Mouse (Mus musculus) forebrain, embryonic 15.5 days (tissue): ENCODE data around the gene Cyp4a14. TPM values are rescaled to one million over a fixed set of nuclear protein-coding genes. Genes with fewer than 3 reads are reported as not detected.
"Not testable (repeated sequence)": the region's sequence is repeated elsewhere in the genome, so short reads cannot be mapped to it uniquely, and the experiment has no call there.

Source experiments
- ATAC-seq: fragments of 200-750 bp; cut with Nextera tagmentation; replicated peaks from 2 replicates; pipeline ENCODE4 v1.8.0; 2017; ENCODE audit warnings: mild to moderate bottlenecking, moderate TSS enrichment, moderate library complexity
- H3K27ac ChIP-seq: fragments of 300-500 bp; sonication (generic); replicated peaks from 2 replicates; pipeline ENCODE4 v1.5.1; 2015; ENCODE audit warnings: mild to moderate bottlenecking, inconsistent platforms
- H3K27me3 ChIP-seq: fragments of 300-500 bp; sonication (generic); 2 replicates; pipeline ENCODE4 v1.6.1; 2015; ENCODE audit warnings: inconsistent platforms
- H3K36me3 ChIP-seq: fragments of 300-500 bp; sonication (generic); 2 replicates; pipeline ENCODE4 v1.6.1; 2015; ENCODE audit warnings: mild to moderate bottlenecking, inconsistent platforms
- H3K4me1 ChIP-seq: fragments of 300-500 bp; sonication (generic); 2 replicates; pipeline ENCODE4 v1.6.1; 2015; ENCODE audit warnings: inconsistent platforms
- H3K4me2 ChIP-seq: fragments of 300-500 bp; sonication (generic); replicated peaks from 2 replicates; pipeline ENCODE4 v1.6.1; 2015; ENCODE audit warnings: mild to moderate bottlenecking, inconsistent platforms
- H3K4me3 ChIP-seq: fragments of 300-500 bp; sonication (generic); 2 replicates; pipeline ENCODE4 v1.5.1; 2015; ENCODE audit warnings: mild to moderate bottlenecking, inconsistent platforms
- H3K9ac ChIP-seq: fragments of 300-500 bp; sonication (generic); replicated peaks from 2 replicates; pipeline ENCODE4 v1.6.1; 2015; ENCODE audit warnings: mild to moderate bottlenecking, inconsistent platforms
- H3K9me3 ChIP-seq: fragments of 300-500 bp; sonication (generic); 2 replicates; pipeline ENCODE4 v1.6.1; 2016; ENCODE audit warnings: inconsistent platforms
- WGBS: fragments of 180-500 bp; shearing (Covaris S2); methylation state at CpG from one replicate; pipeline ENCODE4 v1.1.7; 2015; ENCODE audit warnings: mixed read lengths; 5-methylcytosine and 5-hydroxymethylcytosine counted together
- polyA plus RNA-seq: library from polyadenylated mRNA; unstranded; fragments of >200 nt; fragmentation: Nextera tagmentation; extraction: Ambion mirVana; gene quantifications from 2 replicates; pipeline ENCODE4 v1.2.1, GENCODE M21; 2015

The Cyp4a14 gene
- not detected in 2 replicates for polyA plus RNA-seq

- Histone ChIP-seq H3K9me3 (no peaks in the 10 kb centered on the region), H3K4me3 (no peak within 1 kb of the TSS), H3K4me1 (no peaks in the 10 kb centered on the region), H3K9ac (no peak within 1 kb of the TSS), H3K4me2 (no peak within 1 kb of the TSS), H3K27me3 (no peaks in the 10 kb centered on the region), H3K36me3 (no peaks in the 10 kb centered on the region), H3K27ac (no peak within 1 kb of the TSS)
- no peak for ATAC-seq
- WGBS, result 88% methylated on average over 1 of the region's 1 CpGs
Measured at GRCm38 (mm10) chr4:115496001-115496400, at the start of gene Cyp4a14. TSS of gene Cyp4a14 (minus strand) at chr4:115496142.

DNA sequence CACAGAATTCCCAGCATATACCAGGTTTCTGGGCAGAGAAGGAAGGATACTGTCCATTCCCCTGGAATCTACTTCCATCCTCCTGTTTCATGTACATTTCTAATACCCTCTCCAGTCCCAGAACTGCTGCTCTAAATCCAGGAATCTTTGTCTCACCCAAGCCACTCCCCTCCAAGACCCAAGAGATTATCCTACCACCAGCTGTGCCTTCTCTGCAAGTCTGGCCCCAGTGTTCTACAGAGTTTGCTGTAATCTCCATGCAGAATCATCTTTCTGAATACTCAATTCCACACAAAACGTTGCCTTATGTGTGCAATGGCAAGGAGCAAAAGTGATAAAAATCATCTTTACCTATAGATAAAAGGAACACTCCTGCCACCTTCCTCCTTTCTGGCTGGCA, 49.2 kb upstream of the Cyp4a14 start:
- Histone ChIP-seq H3K9ac (no peak overlapping the region), H3K4me2 (no peak overlapping the region), H3K27ac (no peak overlapping the region), H3K36me3 (no peaks in the 10 kb centered on the region), H3K27me3 (no peaks in the 10 kb centered on the region), H3K4me3 (no peak overlapping the region), H3K9me3 (no peaks in the 10 kb centered on the region), H3K4me1 (no peaks in the 10 kb centered on the region)
- WGBS, result 33% methylated on average over 1 of the region's 1 CpGs
- ATAC-seq, result no peak

DNA sequence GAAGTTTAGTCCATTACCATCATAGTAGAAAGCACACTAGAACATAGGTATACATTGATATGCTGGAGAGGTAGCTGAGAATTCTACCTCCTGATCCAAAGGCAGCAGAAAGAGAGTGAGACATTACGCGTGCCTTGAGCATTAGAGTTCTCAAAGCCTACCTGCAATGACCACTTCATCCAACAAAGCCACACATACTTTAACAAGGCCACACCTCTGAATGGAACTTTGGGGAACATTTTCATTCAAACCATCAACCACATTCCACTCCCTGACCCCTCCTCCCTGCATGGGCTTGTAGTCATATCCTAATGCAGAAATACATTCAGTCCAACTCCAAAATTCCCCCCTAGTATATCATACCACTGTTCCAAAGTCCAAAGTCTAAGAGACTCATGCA, 25.8 kb upstream of the Cyp4a14 start:
- Histone ChIP-seq H3K9ac (no peak overlapping the region), H3K36me3 (no peaks in the 10 kb centered on the region), H3K4me2 (no peak overlapping the region), H3K4me3 (no peak overlapping the region), H3K27ac (no peak overlapping the region), H3K4me1 (no peaks in the 10 kb centered on the region), H3K9me3 (no peaks in the 10 kb centered on the region), H3K27me3 (no peaks in the 10 kb centered on the region)
- 100% methylated on average over 2 of the region's 2 CpGs for WGBS
- ATAC-seq, result no peak

- ATAC-seq, result no peak
- no peaks in the 10 kb centered on the region for H3K4me1 ChIP-seq
- H3K27ac ChIP-seq, result no peak overlapping the region
- H3K9ac ChIP-seq, result no peak overlapping the region
- no peaks in the 10 kb centered on the region for H3K36me3 ChIP-seq
- no peak overlapping the region for H3K4me2 ChIP-seq
- H3K27me3 ChIP-seq, result no peaks in the 10 kb centered on the region
- H3K9me3 ChIP-seq, result no peaks in the 10 kb centered on the region
- 81% methylated on average over 4 of the region's 4 CpGs for WGBS
- no peak overlapping the region for H3K4me3 ChIP-seq
Measured at GRCm38 (mm10) chr4:115519444-115519843, 23.5 kb upstream of the Cyp4a14 start.

GRCm38 (mm10) chr4:115518000-115518399, 22.1 kb upstream of the Cyp4a14 start, which contains the start of gene Cyp4a10:
TSS of gene Cyp4a10 (plus strand) at chr4:115518264.
- not testable (repeated sequence) for H3K36me3 ChIP-seq, H3K27ac ChIP-seq, H3K9me3 ChIP-seq, H3K4me2 ChIP-seq, H3K27me3 ChIP-seq, H3K9ac ChIP-seq, H3K4me3 ChIP-seq, H3K4me1 ChIP-seq, ATAC-seq
- 90% methylated on average over 5 of the region's 5 CpGs for WGBS

- not testable (repeated sequence) for H3K4me2 ChIP-seq, H3K27me3 ChIP-seq, H3K27ac ChIP-seq, H3K9ac ChIP-seq, ATAC-seq, H3K4me1 ChIP-seq, H3K9me3 ChIP-seq, H3K4me3 ChIP-seq, H3K36me3 ChIP-seq
Measured at GRCm38 (mm10) chr4:115513964-115514363, 18.0 kb upstream of the Cyp4a14 start.

DNA sequence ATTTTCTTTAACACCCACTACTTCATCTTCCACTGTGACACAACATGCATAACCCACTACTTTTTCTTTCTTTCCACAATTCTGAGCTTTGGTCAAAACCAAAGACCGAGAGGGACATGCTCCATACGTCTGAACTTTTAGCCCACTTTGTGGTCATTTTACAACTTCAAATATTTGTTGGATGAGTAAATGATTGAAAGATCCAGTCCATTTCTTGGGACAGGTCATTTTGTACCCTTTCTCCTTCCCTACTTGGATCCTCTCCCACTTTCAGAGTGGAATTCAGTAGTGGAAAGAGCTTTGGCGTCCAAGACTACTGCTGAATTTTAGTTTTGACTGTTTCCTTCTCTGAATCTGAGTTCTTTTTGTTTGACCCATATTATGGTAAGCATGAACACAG, 1.5 kb upstream of the Cyp4a14 start:
- H3K4me2 ChIP-seq, result no peak overlapping the region
- H3K9ac ChIP-seq, result no peak overlapping the region
- no peaks in the 10 kb centered on the region for H3K4me1 ChIP-seq
- no peak overlapping the region for H3K4me3 ChIP-seq
- WGBS, result 86% methylated on average over 3 of the region's 3 CpGs
- H3K36me3 ChIP-seq, result no peaks in the 10 kb centered on the region
- no peak for ATAC-seq
- H3K27me3 ChIP-seq, result no peaks in the 10 kb centered on the region
- no peaks in the 10 kb centered on the region for H3K9me3 ChIP-seq
- H3K27ac ChIP-seq, result no peak overlapping the region

- Histone ChIP-seq H3K27me3 (no peaks in the 10 kb centered on the region), H3K9me3 (no peaks in the 10 kb centered on the region), H3K4me1 (no peaks in the 10 kb centered on the region), H3K4me3 (no peak overlapping the region), H3K9ac (no peak overlapping the region), H3K27ac (no peak overlapping the region), H3K4me2 (no peak overlapping the region), H3K36me3 (no peaks in the 10 kb centered on the region)
- WGBS, result 71% methylated on average over 6 of the region's 6 CpGs
- ATAC-seq, result no peak
Measured at GRCm38 (mm10) chr4:115481006-115481652, 14.8 kb downstream of the Cyp4a14 start.

DNA sequence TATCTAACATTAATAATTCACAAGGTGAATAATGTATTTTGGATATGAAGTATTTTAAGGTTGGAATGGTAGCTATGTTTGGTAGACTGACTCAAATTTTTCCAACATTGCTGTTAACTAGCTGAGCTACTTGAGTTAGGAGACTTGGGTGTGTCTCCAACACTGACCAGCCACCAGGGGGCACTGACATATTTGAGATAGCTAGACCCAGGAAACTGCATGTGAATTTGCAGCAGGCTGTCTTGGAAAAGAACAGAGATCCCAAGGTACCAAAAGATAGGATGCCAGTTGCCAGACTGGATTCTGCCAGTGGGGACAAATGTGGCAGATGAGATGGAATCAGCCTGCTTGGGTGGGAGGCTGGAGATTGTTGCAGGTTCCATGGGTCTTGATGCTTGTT, 19.9 kb downstream of the Cyp4a14 start:
- not testable (repeated sequence) for H3K27me3 ChIP-seq, H3K9ac ChIP-seq, H3K9me3 ChIP-seq, ATAC-seq, H3K36me3 ChIP-seq, H3K4me2 ChIP-seq, H3K27ac ChIP-seq, H3K4me3 ChIP-seq, H3K4me1 ChIP-seq

DNA sequence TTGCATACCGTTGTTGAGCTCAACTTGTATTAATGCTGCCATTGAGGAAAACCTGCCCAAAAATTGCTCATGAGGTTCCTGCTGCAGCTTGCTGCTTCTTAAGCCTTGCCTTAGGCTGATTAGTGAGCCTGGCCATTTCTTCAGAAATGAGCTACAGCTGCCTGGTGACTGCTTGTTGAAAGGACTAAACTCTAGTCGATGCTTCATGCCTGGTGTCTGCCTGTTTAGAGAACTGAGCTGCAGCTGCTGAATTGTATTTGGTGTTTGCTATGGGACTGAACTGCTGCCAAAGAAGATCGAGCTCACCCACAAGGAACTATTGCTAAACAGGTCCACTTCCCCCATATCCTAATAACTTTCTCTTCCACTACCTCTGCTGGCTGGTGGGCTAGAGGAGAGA, 22.4 kb downstream of the Cyp4a14 start:
- not testable (repeated sequence) for ATAC-seq, H3K27ac ChIP-seq, H3K36me3 ChIP-seq, H3K4me2 ChIP-seq, H3K4me3 ChIP-seq, H3K4me1 ChIP-seq, H3K9ac ChIP-seq, H3K9me3 ChIP-seq, H3K27me3 ChIP-seq
- WGBS, result 81% methylated on average over 3 of the region's 3 CpGs

GRCm38 (mm10) chr4:115452304-115452703, 43.6 kb downstream of the Cyp4a14 start, which contains the start of gene Cyp4a30b:
TSS of gene Cyp4a30b (plus strand) at chr4:115452604.
- H3K4me1 ChIP-seq, result no peaks in the 10 kb centered on the region
- H3K9me3 ChIP-seq, result no peaks in the 10 kb centered on the region
- ATAC-seq, result no peak
- no peak within 1 kb of the TSS for H3K9ac ChIP-seq
- H3K4me2 ChIP-seq, result no peak within 1 kb of the TSS
- WGBS, result 82% methylated on average over 3 of the region's 3 CpGs
- no peaks in the 10 kb centered on the region for H3K27me3 ChIP-seq
- no peak within 1 kb of the TSS for H3K4me3 ChIP-seq
- H3K36me3 ChIP-seq, result no peaks in the 10 kb centered on the region
- H3K27ac ChIP-seq, result no peak within 1 kb of the TSS

GRCm38 (mm10) chr4:115450577-115451137, 45.3 kb downstream of the Cyp4a14 start:
- ATAC-seq, result no peak
- WGBS, result 66% methylated on average over 3 of the region's 3 CpGs
- Histone ChIP-seq H3K27ac (no peak overlapping the region), H3K4me1 (no peaks in the 10 kb centered on the region), H3K4me2 (no peak overlapping the region), H3K9ac (no peak overlapping the region), H3K36me3 (no peaks in the 10 kb centered on the region), H3K27me3 (no peaks in the 10 kb centered on the region), H3K4me3 (no peak overlapping the region), H3K9me3 (no peaks in the 10 kb centered on the region)
